Mouse (Mus musculus): Measurements from ENCODE around the gene BC055324.

GRCm38 (mm10) chr1:164004311-164004710 is 9.7 kb upstream of the BC055324 start:
- no peak for TF ChIP-seq POLR2A (IDR thresholded peaks at IDR 0.05; ENCODE audit: borderline replicate concordance, low read depth, low read length)
- TF ChIP-seq CTCF (IDR thresholded peaks at IDR 0.05; ENCODE audit: low read depth, low read length): no peak

All from bone marrow macrophage, adult 2 months (primary cell).